Mouse (Mus musculus): ENCODE results near the gene Tmem136.
"Not testable (repeated sequence)": the region's sequence is repeated elsewhere in the genome, so short reads cannot be mapped to it uniquely, and the experiment has no call there.

Tmem136 gene

GRCm38 (mm10) chr9:43116134-43116996 lies at the start of gene Tmem136:
TSS of gene Tmem136 (minus strand) at chr9:43116570.
- DNase-seq (ENCODE audit: low spot score in 2 of 2), result peak; percentile 58 to 60

DNA sequence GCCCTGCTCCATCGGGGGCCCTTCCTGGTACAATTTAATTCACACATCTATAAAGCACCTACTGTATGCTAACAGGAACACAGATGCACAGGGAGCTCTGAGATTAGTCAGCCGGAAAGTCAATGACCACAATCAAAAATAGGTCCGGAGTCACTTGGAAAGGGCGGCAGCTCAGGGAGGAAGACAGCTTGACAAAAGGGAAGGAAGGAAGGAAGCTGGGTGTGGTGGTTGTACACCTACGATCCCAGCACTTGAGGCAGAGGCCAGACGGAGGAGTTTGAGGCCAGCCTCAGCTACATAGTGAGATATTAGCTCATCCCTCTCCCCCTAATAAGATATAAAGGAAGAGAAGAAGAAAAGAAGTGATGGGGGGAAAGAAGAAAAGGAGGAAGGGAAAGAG lies 39.6 kb upstream of the Tmem136 start:
- DNase-seq (ENCODE audit: low spot score in 2 of 2), result no peak

DNA sequence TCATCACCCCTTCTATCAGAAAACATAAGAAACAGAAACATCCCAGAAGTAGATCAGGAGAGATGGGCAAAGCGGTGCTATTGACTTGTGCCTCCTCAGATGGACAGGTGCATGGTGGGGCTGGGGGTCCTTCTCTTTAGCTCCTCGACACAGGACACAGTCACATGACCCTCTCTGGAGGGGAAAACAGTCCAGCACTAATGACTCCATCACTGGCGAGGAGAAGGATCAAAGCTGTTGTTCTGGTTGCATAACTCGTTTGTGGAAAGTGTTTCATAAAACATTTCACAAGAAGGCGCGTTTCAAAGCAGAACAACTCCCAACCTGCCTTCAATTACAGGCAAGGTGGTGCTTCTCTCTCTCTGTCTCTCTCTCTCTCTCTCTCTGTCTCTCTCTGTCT lies 35.4 kb upstream of the Tmem136 start:
- DNase-seq (ENCODE audit: low spot score in 2 of 2), result no peak

- no peak for DNase-seq (ENCODE audit: low spot score in 2 of 2)
Measured at GRCm38 (mm10) chr9:43150957-43151356, 34.6 kb upstream of the Tmem136 start.

- peak in 1 of 2 experiments; percentile 20 for DNase-seq (ENCODE audit: low spot score in 2 of 2)
Measured at GRCm38 (mm10) chr9:43150075-43150474, 33.7 kb upstream of the Tmem136 start.

GRCm38 (mm10) chr9:43149498-43149897 lies 33.1 kb upstream of the Tmem136 start:
- no peak for DNase-seq (ENCODE audit: low spot score in 2 of 2)

DNA sequence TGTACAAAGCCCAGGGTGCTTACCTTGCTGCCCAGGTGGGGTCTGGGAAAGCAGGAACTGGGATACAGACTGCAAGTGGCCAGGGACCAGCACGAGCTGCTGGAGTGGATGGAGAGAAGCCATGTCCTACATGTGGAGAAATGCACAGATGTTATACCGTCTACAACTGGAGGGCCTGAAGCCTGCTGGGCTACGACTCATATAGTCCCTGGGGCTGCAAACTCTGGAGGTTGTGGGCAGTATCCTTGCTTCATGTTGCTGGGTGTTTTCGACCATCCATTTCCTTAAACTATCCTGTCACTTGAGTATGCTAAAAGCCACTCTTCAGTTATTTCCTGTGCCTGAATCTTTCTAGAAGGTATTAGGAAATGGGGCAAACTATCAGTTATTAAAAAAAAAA lies 28.8 kb upstream of the Tmem136 start:
- DNase-seq (ENCODE audit: low spot score in 2 of 2), result no peak

DNA sequence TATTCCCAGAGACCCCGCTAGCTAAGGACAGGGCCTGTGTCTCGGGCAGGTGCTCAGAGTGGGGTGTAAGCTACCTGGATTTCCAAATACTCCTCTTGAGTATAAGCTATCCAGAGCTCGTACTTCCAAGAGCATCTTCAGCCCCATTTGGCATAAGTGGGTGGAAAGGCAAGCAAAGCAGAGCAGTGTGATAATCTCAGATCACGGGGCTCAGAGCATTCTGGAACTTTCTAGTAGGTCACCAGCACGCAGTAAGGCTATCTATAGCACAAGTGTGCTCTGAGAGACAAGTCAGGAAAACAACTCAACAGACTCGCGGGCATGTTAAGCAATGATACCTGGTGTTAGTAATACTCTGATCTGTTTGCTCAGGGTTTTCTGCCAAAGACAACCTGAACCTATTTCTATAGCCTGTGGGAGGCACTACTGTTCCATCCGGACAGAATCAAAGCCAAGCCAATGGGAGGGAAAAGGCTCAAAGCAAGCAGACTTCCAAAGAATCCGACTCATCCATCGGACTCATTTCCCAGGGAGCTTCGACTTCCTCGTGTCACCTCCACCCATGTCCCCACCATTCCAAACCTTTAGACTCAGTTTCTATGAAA lies 27.9 kb upstream of the Tmem136 start:
- no peak for DNase-seq (ENCODE audit: low spot score in 2 of 2)

GRCm38 (mm10) chr9:43141839-43142238 lies 25.5 kb upstream of the Tmem136 start:
- DNase-seq (ENCODE audit: low spot score in 2 of 2), result peak; percentile 54 to 69

DNA sequence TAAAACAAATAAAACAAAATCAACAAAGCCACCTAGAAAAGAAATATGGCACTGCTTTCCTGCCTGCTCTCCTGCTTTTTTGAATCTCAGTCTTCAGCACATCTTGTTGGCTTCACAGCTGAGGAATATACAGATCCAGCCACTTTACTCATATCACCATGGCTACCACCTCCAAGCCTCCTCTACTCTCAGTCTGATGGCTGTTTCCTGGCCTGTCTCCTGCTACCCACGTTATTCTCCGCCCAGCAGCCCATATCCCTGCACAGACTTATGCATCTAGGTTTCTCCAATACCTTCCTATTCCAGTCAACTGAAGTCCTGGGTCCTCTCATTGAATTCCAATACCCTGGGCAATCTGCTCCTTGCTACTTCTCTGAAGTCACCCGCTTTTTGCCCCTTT lies 17.2 kb upstream of the Tmem136 start:
- no peak for DNase-seq (ENCODE audit: low spot score in 2 of 2)

DNA sequence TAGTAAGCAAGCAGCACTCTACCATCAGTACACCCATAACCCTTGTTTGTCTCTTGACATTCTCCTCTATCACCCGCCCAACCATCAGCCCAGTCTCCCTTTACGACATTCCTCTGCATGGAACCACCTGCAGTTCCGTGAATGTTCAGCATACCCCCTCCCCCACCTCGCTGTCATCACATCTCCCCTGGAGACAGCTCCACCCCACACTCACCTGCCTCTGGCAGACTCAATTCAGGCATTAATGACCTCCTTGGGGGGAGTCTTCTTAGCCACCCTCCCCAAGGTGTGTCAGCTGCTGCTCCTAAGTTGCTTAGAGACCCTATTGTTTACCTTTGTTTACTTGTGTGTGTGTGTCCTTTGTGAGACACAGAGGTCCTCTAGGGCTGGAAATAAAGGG lies 16.0 kb upstream of the Tmem136 start:
- no peak for DNase-seq (ENCODE audit: low spot score in 2 of 2)

- DNase-seq (ENCODE audit: low spot score in 2 of 2), result no peak
Measured at GRCm38 (mm10) chr9:43131940-43132339, 15.6 kb upstream of the Tmem136 start.

- DNase-seq (ENCODE audit: low spot score in 2 of 2), result no peak
Measured at GRCm38 (mm10) chr9:43130684-43131083, 14.3 kb upstream of the Tmem136 start.

GRCm38 (mm10) chr9:43127101-43127787 lies 10.9 kb upstream of the Tmem136 start:
- no peak for DNase-seq (ENCODE audit: low spot score in 2 of 2)

DNA sequence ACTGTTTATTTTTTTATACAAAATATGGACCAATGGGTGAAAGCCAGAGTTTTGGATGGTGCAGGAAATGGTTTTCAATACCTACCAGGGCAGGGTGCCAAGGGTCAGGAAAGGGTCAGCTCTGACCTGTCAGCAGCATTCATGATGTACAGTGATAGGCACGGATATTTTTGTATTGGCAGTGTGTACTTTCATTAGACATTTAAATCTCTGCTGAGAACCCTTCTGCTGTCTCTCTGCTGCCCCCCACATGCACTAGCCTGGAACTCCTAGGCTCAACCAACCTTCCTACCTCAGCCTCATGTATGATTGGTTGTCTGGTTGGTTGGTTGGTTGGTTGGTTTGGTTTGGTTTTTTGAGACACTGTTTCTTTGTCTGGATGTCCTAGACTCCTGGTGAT lies 6.0 kb upstream of the Tmem136 start:
- no peak for DNase-seq (ENCODE audit: low spot score in 2 of 2)

GRCm38 (mm10) chr9:43121948-43122347 lies 5.6 kb upstream of the Tmem136 start:
- DNase-seq (ENCODE audit: low spot score in 2 of 2), result not testable (repeated sequence)

- DNase-seq (ENCODE audit: low spot score in 2 of 2), result no peak
Measured at GRCm38 (mm10) chr9:43116997-43117336, 597 bp upstream of the Tmem136 start.

DNA sequence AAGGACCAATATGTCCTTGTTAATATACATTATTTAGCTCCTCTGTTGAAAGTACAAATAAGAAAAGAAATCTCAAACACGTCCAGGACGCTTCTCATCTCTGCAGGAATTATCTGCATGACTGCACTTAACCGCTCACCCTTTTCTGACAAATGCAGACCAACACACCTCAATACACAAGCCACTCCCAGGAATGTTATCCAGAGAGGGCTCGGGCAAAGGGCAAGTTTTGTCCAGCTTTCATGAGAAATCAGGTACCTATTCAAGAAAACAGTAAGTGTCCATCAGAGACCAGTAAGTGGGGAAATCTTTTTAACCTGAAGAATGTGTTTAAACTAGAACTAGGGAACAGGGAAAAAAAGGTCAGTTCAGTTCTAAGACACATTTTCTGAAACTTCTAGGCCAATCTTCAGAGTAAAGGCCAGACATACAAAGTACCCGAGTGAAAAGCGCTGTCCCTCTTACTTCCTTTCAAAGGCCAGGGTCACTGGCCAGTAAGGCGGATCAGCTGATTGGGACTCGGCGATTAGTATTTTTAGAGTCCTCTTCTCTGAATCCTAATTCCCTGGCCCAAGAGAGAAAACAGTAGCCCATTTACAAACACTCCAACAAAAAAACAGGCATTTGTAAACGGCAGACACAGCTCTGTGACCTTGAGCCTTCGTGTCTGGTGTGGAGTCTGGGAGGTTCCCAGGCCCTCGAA lies 788 bp downstream of the Tmem136 start:
- no peak for DNase-seq (ENCODE audit: low spot score in 2 of 2)

GRCm38 (mm10) chr9:43114833-43115232 lies 1.5 kb downstream of the Tmem136 start:
- DNase-seq (ENCODE audit: low spot score in 2 of 2), result no peak

- no peak for DNase-seq (ENCODE audit: low spot score in 2 of 2)
Measured at GRCm38 (mm10) chr9:43110286-43110980, 5.9 kb downstream of the Tmem136 start.

DNA sequence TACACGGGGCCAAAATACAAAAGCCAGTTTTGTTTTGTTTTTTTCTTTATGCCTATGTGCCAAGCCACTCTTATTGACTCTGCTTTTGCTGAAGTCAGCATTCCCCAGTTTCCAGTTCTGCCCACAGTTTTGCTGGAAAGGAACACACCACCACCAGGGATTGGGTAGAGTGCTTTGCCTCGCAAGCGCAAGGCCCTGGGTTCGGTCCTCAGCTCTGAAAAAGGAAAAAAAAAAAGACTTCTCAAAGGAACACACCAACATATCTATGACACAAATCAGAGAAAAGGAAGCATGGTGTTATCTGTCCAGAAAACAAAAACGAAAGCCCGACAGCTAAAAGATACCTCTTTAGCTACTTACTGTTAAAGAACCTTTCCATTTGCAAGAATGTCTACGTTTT lies 7.2 kb downstream of the Tmem136 start:
- no peak for DNase-seq (ENCODE audit: low spot score in 2 of 2)

DNA sequence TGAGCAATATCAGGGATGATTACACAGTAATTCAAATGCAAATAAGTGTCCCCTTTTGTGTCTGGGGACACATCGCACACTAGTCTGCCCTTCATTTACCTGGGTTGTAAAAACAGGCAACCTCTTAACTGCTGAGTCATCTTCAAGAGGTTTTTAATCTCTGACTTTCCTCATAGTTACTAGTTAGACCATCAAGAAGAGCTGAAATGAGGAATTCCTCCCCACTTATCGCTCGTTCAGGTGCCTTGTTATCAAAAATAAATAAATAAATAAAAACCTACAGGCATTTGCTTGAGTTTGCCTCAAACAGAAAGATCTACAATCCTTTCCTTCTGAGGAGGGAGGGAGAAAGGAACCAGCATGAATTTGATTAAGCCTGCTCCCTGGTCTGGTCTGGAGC lies 7.6 kb downstream of the Tmem136 start:
- DNase-seq (ENCODE audit: low spot score in 2 of 2), result no peak

Data from cerebellum, postnatal 4 days (tissue).